Mouse (Mus musculus) kidney, postnatal 0 days (tissue): ENCODE data around the gene Stat5a. TPM values are rescaled to one million over a fixed set of nuclear protein-coding genes. Genes with fewer than 3 reads are reported as not detected.

Source experiments
- ATAC-seq: fragments of 200-750 bp; cut with Nextera tagmentation; replicated peaks from 2 replicates; pipeline ENCODE4 v1.8.0; 2017; ENCODE audit warnings: low read depth, moderate number of reproducible peaks, moderate TSS enrichment, moderate library complexity; ENCODE audit not compliant: low FRiP score
- DNase-seq: peaks from one replicate; pipeline ENCODE4 v3.0.0-alpha.2; 2016; ENCODE audit warnings: low spot score
- H3K27ac ChIP-seq: fragments of 300-500 bp; sonication (generic); 2 replicates; pipeline ENCODE4 v1.5.1; 2014; ENCODE audit warnings: mild to moderate bottlenecking
- H3K27me3 ChIP-seq: fragments of 300-500 bp; sonication (generic); 2 replicates; pipeline ENCODE4 v1.6.1; 2014; ENCODE audit warnings: low read length, mixed read lengths; ENCODE audit not compliant: insufficient read depth
- H3K36me3 ChIP-seq: fragments of 300-500 bp; sonication (generic); 2 replicates; pipeline ENCODE4 v1.6.1; 2014; ENCODE audit warnings: low read length, mixed read lengths; ENCODE audit not compliant: insufficient read depth
- H3K4me1 ChIP-seq: fragments of 300-500 bp; sonication (generic); replicated peaks from 2 replicates; pipeline ENCODE4 v1.6.1; 2014; ENCODE audit warnings: antibody characterized with exemption, low read length, mixed read lengths; ENCODE audit not compliant: insufficient read depth
- H3K4me2 ChIP-seq: fragments of 300-500 bp; sonication (generic); 2 replicates; pipeline ENCODE4 v1.6.1; 2014; ENCODE audit warnings: mild to moderate bottlenecking, low read length, moderate library complexity, mixed read lengths
- H3K4me3 ChIP-seq: fragments of 300-500 bp; sonication (generic); replicated peaks from 2 replicates; pipeline ENCODE4 v1.5.1; 2014; ENCODE audit warnings: low read depth, low read length
- H3K9ac ChIP-seq: fragments of 300-500 bp; sonication (generic); 2 replicates; pipeline ENCODE4 v1.6.1; 2014; ENCODE audit warnings: low read depth, low read length
- H3K9me3 ChIP-seq: fragments of 300-500 bp; sonication (generic); replicated peaks from 2 replicates; pipeline ENCODE4 v1.6.1; 2016; ENCODE audit warnings: low read length, inconsistent platforms, mixed read lengths
- CTCF ChIP-seq: IDR thresholded peaks from 2 replicates; pipeline ENCODE4 v1.5.1; 2016; ENCODE audit warnings: antibody characterized with exemption, low read depth, mild to moderate bottlenecking, moderate library complexity
- WGBS: fragments of 180-500 bp; shearing (Covaris S2); extraction: QIAGEN DNeasy Blood & Tissue Kit; methylation state at CpG from one replicate; pipeline ENCODE4 v1.1.7; 2014; 5-methylcytosine and 5-hydroxymethylcytosine counted together
- polyA plus RNA-seq: library from polyadenylated mRNA; unstranded; fragments of >200 nt; fragmentation: Nextera tagmentation; extraction: Ambion mirVana; gene quantifications from 2 replicates; pipeline ENCODE4 v1.2.1, GENCODE M21; 2015

Gene Stat5a
- polyA plus RNA-seq, 1 experiment from 2014 or later = 4.0 TPM

DNA sequence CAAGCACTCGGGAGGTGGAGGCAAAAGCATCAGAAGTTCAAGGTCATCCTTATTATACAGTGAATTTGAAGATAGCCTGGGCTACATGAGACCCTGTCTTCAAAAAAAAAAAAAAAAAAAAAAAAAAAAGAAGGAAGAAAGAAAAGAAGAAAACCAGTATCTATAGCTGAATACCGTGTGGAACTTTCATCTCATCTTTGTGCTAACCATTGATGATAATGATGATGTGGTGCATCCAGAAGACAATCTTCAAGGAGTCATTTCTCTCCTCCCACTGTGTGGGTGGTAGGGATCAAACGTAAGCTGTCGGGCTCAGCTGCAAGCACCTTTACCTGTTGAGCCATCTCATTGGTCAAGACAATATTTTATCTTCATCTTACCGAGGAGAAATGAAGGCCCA, 58.9 kb downstream of the Stat5a start:
- no peak overlapping the region for H3K4me3 ChIP-seq
- TF ChIP-seq CTCF = no peak
- H3K4me2 ChIP-seq = no peak overlapping the region
- no peak overlapping the region for H3K9ac ChIP-seq
- peaks cover 7% of the 10 kb centered on the region; the same call in 1 of the 2 replicates for H3K36me3 ChIP-seq
- H3K9me3 ChIP-seq = no peaks in the 10 kb centered on the region
- DNase-seq (no peak), ATAC-seq (no peak)
- no peaks in the 10 kb centered on the region for H3K27me3 ChIP-seq
- H3K4me1 ChIP-seq = no peaks in the 10 kb centered on the region
- H3K27ac ChIP-seq = no peak overlapping the region
- WGBS = 85% methylated on average over 5 of the region's 5 CpGs

DNA sequence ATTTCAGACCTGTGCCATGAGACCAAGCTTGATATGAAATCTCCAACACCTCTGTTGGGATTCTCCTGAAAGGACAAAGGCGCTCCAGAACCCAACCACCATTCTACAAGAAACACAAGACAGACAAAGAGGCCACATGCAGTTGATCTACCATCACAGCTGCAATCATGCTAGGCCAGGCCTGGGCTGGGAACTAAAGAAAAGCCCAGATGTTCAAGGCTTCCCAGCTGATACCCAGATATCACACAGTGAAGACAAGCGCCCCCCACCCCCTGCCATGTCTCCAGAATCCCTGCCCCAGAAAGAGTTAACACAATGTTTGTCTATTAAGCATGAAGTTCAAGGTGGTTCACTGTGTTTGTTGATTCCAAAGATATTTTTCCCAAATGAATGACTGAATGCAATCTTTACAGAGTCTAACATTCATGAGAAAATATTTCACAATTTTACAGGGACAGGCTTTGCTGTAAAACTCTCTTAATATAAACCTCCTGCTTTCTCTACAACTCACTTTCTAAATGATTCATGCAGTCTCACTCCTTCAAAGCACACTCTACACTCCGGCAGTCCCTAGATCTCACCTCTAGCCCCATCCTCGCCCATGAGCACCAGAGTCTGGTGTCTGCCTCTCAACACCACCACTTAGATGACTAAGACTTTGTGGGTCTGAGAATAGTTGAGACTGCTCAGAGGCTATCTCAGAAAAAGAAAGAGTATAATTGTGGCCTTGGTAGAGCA, 61.9 kb downstream of the Stat5a start:
- no peak for TF ChIP-seq CTCF
- WGBS = 89% methylated on average over 4 of the region's 4 CpGs
- Histone ChIP-seq H3K9ac (no peak overlapping the region), H3K4me2 (no peak overlapping the region), H3K4me3 (no peak overlapping the region), H3K27ac (no peak overlapping the region), H3K36me3 (0 out of 2 replicates have a peak, but pooled peaks cover 2% of the 10 kb centered on the region), H3K4me1 (no peaks in the 10 kb centered on the region), H3K27me3 (no peaks in the 10 kb centered on the region), H3K9me3 (no peaks in the 10 kb centered on the region)
- DNase-seq (no peak), ATAC-seq (no peak)

DNA sequence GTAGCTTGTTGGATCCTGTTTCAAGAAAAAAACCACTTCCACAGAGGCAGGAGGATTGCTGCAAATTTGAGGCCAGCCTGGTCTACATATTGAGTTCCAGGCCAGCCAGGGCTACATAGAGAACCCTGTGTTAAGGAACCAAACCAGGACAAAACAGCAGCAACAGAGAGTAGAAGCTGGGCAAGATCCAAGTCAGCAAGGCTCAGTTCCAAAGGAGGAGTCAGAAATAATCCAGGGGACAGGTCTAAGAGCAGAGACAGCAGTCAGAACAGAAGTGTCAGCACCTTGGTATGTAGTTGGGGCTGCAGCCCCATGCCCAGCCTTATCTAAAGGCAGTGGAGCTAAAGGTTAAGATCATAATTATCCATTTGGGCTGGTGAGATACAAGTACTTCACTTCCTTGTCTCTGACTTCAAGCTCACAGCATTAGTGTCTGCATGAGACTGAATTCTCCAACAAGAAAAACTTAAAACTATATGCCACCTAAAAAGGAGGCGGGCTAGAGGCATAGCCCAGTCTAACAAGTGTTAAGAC, 65.3 kb downstream of the Stat5a start:
- Histone ChIP-seq H3K9ac (no peak overlapping the region), H3K27ac (no peak overlapping the region), H3K4me3 (no peak overlapping the region), H3K36me3 (no peaks in the 10 kb centered on the region), H3K4me2 (no peak overlapping the region), H3K4me1 (no peaks in the 10 kb centered on the region), H3K9me3 (no peaks in the 10 kb centered on the region), H3K27me3 (no peaks in the 10 kb centered on the region)
- ATAC-seq = no peak
- no peak for TF ChIP-seq CTCF
- no peak for DNase-seq
- WGBS = 92% methylated on average over 1 of the region's 1 CpGs

DNA sequence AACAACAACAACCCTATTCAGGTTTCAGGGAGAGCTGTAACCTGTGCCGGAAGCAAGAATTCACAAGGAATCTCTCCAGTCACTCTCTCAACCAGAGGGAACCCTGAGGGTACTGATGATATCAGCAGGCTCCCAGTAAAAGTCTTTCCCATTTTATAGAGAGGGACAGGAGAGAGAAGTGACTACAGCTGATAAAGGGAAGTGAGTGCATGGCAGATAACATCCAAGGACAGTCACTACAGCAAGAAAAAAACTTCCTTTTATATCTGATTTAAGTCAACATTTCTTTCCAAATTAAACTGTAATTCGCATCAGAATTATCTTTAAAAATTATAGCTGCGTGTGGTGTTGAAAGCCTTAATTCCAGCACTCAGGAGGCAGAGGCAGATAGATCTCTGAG, 68.2 kb downstream of the Stat5a start:
- 77% methylated on average over 3 of the region's 3 CpGs for WGBS
- Histone ChIP-seq H3K4me3 (no peak overlapping the region), H3K9me3 (no peaks in the 10 kb centered on the region), H3K4me2 (no peak overlapping the region), H3K36me3 (no peaks in the 10 kb centered on the region), H3K9ac (no peak overlapping the region), H3K4me1 (no peaks in the 10 kb centered on the region), H3K27ac (no peak overlapping the region), H3K27me3 (no peaks in the 10 kb centered on the region)
- ATAC-seq = no peak
- no peak for TF ChIP-seq CTCF
- no peak for DNase-seq

DNA sequence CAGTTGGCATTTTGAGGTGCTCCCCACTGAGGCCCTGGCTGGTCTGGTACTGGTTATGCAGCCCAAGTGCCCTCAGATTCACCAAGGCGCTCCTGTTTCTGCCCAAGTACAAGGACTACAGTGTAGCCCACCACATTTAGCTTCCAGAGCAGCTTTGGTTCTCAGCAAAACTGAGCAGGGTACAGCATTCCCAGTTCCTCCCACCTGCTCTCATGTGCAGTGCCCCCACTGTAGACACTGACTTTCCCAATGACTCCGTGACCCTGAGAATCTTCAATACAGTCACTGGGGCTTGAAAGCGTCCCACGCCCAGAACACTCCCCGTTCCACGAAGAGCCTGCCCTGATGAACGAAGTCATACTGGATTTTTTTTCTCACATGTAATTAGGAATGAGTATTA, 71.5 kb downstream of the Stat5a start:
- Histone ChIP-seq H3K36me3 (no peaks in the 10 kb centered on the region), H3K27ac (0 out of 2 replicates have a peak overlapping the region, but pooled peaks have one; percentile 20), H3K9me3 (no peaks in the 10 kb centered on the region), H3K4me2 (peak overlapping the region; percentile 8; the same call in 1 of the 2 replicates), H3K4me3 (no peak overlapping the region), H3K9ac (no peak overlapping the region), H3K27me3 (no peaks in the 10 kb centered on the region), H3K4me1 (no peaks in the 10 kb centered on the region)
- DNase-seq (peak; percentile 9), ATAC-seq (no peak)
- 43% methylated on average over 7 of the region's 7 CpGs for WGBS
- TF ChIP-seq CTCF = no peak

DNA sequence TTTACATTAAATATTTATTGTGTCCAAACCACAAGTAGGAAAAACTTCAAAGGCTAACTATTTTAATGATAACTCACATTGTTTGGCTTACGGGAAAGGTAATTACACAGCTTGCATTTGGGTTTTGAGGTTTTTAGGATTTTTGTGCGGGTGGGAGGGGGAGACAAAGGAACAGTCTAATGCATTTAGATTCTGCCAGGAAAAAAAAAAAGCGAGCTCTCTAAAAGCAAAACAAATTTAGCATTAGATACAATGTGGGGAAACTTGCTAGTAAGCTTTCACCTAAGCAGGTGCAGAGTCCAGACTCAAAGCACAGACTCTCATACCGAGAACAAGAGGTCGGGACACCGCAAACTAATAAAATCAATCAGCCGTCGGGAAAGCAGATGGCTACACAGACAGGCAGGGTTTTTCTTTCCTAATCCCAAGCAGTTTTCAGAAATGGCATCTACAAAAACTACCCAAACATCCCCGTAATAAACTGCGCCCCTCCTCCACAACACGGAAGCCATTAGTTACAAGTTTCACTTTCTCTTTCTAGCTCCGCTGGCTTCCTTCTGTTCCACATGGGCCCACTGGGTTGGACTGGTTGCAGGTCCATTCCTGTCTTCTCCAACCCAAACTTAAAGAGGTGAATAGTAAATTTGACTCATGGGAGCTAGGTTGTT, 72.2 kb downstream of the Stat5a start:
- Histone ChIP-seq H3K9ac (peak overlapping the region; percentile 19; the same call in 1 of the 2 replicates), H3K27ac (peak overlapping the region; percentile 63), H3K9me3 (no peaks in the 10 kb centered on the region), H3K27me3 (no peaks in the 10 kb centered on the region), H3K4me3 (peak overlapping the region; percentile 37), H3K4me1 (no peaks in the 10 kb centered on the region), H3K36me3 (no peaks in the 10 kb centered on the region), H3K4me2 (peak overlapping the region; percentile 53)
- ATAC-seq = no peak
- WGBS = 21% methylated on average over 12 of the region's 12 CpGs
- TF ChIP-seq CTCF = no peak
- DNase-seq = peak; percentile 84

Other genes with a start within 250 kb of the Stat5a start
- 52.6 and 54.0 TPM in 2 replicates for gene Nkiras2, start 240.1 kb upstream of the Stat5a start, polyA plus RNA-seq
- 142 and 151 TPM in 2 replicates for gene Dnajc7, start 239.2 kb upstream of the Stat5a start, polyA plus RNA-seq
- 1.6 and 2.5 TPM in 2 replicates for gene Zfp385c, start 166.9 kb upstream of the Stat5a start, polyA plus RNA-seq
- 3.3 and 3.7 TPM in 2 replicates for gene Dhx58, start 155.1 kb upstream of the Stat5a start, polyA plus RNA-seq
- gene Kat2a, start 146.9 kb upstream of the Stat5a start, polyA plus RNA-seq = 39.0 and 40.2 TPM in 2 replicates
- 0.37 TPM in 1 of 2 replicates, not detected in the other for gene Hspb9, start 145.5 kb upstream of the Stat5a start, polyA plus RNA-seq
- 34.7 and 39.0 TPM in 2 replicates for gene Rab5c, start 121.1 kb upstream of the Stat5a start, polyA plus RNA-seq
- gene Kcnh4, start 99.4 kb upstream of the Stat5a start, polyA plus RNA-seq = not detected in 2 replicates
- gene Hcrt, start 96.4 kb upstream of the Stat5a start, polyA plus RNA-seq = not detected in 2 replicates
- 4.8 and 5.9 TPM in 2 replicates for gene Ghdc, start 88.4 kb upstream of the Stat5a start, polyA plus RNA-seq
- gene Stat5b, start 8.6 kb upstream of the Stat5a start, polyA plus RNA-seq = 14.4 and 14.6 TPM in 2 replicates
- gene Stat3, start 80.2 kb downstream of the Stat5a start, polyA plus RNA-seq = 48.0 and 51.8 TPM in 2 replicates
- 143 and 156 TPM in 2 replicates for gene Cavin1, start 111.5 kb downstream of the Stat5a start, polyA plus RNA-seq
- 33.8 and 35.1 TPM in 2 replicates for gene Atp6v0a1, start 150.1 kb downstream of the Stat5a start, polyA plus RNA-seq
- 26.5 and 28.0 TPM in 2 replicates for gene Naglu, start 210.7 kb downstream of the Stat5a start, polyA plus RNA-seq
- gene Hsd17b1, start 219.1 kb downstream of the Stat5a start, polyA plus RNA-seq = 0.13 and 0.42 TPM in 2 replicates
- 55.3 and 55.9 TPM in 2 replicates for gene Coasy, start 223.2 kb downstream of the Stat5a start, polyA plus RNA-seq
- 45.7 and 46.0 TPM in 2 replicates for gene Mlx, start 227.9 kb downstream of the Stat5a start, polyA plus RNA-seq
- 23.2 and 26.4 TPM in 2 replicates for gene Psmc3ip, start 236.1 kb downstream of the Stat5a start, polyA plus RNA-seq